Mouse (Mus musculus) lung, postnatal 4 days (tissue): ENCODE measurements at regions not wholly inside any gene's neighbourhood (a gene's known extent, or its start where the extent isn't known, plus 50 kb on each side); places are given as distances from the start of the nearest gene placed in this dataset.

Experiments
- DNase-seq, 2 experiments: peaks; one replicate each; pipeline ENCODE4 v3.0.0; 2021

DNA sequence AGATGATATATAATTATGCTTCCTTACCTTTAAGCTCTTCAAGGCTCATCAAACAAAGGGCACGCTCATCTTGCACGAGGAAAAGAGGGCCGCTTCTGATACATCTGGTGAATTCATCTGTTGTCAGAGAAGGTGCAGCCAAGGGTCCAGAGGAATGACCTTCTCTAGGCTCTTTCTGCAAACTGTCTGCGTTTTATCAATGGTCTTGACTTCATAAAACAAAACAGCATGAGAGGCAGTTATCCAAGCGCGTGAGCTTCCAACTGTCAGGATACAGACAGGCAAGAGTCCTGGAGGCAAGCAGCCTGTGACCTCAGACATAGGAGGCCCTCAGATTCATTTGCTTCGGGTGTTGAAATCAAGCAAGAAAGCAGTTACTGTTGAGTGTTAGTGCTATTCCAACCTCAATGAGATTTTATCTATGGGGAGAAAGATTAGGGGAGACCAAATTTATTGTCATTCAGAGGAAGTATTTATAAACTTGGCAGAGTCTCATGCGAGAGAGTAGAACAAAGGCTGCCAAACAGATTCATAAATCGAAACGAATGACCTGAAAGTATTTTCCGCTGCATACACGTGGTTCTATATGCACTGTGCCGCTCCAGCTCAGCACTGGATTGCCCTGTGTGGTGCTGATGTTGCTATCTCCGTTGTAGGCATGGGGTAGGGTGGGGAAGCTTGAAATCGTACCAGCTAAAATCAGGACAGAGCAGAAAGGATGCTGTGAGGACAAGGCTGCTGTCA is 107.2 kb upstream of the Vangl1 start:
- DNase-seq, result no peak

DNA sequence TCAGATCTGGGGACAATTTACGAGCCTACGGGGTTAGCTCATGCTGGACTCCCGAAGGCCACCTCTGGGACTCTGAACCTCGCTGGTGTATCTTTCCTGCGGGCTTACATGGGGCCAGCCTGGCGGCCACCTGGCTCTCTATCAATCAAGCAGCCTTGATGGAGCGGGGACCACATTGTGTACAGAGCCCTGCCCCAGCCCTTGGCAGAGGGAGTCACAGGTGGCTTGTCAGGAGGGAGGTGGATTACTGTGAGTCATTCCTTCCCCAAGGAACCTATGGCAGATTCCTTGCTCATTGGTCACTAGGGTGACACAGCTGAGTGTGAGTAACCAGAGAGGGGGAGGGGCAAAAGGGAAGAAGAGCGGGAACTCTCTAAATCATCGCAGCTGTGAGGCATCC is 105.8 kb upstream of the Vangl1 start:
- no peak for DNase-seq

DNA sequence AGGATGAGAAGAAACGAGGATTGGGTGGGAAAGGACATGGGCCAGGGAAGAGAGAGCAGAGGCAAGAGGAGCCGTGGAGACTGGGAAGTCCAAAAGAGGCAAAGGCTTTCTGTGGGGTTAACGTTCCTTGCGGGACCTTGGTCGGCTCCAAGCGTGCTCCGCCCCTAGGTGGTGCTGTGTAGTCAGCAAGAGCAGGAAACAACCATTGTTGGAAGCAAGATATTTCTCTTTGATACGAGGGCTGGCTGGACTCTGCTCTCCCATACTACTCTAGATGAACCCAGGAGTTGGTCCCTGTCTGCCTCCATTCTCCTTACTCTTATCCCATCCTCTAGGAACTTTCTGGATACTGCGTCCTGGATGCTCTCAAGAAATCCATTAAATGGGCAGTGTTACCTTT is 105.3 kb upstream of the Vangl1 start:
- peak; percentile 74 to 80 for DNase-seq

DNA sequence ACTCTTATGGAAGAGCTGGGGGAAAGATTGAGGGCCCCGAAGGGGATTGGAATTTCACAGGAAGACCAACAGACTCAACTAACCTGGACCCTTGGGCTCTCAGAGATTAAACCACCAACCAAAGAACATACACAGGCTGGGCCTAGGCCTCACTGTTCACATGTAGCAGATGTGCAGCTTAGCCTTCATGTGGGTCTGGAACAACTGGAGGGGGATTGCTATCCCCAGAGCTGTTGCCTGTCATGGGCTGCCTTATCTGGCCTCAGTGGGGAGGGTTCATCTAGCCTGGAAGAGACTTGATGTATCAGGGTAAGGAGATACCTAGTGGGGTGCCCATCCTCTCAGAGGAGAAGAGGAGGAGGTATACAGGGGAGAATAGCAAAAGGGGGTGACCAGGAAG is 103.2 kb upstream of the Vangl1 start:
- no peak for DNase-seq

DNA sequence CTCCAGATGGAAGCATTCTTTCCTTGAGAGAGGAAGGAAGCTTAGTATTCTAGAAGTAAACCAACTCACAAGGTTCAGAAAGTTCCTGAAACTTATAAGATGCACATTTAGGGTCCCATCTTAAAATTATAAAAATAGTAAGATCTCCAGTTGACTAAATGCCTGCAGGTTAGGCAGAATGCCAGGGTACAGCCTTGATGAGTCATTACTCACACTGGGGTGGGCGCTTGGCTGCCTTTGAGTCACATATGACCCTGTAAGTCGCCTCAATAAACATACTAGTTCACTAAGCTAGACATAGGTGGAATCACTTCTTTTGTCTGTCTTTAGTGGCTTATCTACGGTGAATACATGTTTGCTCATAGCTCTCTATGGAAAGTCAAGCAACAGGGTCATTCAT is 87.9 kb upstream of the Vangl1 start:
- DNase-seq, result no peak

DNA sequence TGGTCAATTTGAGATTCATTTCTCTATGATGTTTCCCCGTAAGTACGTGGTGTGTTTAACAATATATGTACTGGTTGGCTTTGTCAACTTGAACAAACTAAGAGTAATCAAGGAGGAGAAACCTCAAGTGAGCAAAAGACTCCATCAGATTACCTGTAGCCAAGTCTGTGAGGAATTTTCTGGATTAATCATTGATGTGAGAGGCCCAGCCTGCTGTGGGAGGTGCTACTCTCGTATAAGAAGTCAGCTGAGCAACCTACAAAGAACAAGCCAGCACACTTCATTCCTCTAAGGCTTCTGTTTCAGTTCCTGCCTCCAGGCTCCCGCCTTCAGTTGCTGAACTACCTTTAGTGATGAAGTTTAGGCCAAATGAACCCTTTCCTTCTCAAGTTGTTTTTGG is 77.5 kb upstream of the Vangl1 start:
- no peak for DNase-seq

DNA sequence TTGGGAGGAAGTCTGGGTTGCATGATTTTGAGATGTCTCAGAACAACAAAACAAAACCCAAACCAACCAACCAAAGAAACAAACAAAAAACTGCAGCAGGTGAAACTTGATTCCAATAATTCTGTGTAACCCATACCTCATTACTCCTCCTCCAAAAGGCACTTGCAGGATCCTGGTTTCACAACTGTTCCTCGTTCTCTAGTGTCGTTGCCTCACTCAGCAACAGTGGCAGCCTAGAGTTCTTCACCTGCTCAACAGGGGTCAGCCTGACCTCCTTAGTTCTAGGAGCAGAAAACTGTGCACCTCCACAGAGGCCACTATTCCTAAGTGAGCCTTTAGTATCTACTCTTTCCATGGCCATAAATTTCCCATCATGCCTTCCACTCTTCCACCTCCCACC is 72.3 kb upstream of the Vangl1 start:
- DNase-seq, result no peak

DNA sequence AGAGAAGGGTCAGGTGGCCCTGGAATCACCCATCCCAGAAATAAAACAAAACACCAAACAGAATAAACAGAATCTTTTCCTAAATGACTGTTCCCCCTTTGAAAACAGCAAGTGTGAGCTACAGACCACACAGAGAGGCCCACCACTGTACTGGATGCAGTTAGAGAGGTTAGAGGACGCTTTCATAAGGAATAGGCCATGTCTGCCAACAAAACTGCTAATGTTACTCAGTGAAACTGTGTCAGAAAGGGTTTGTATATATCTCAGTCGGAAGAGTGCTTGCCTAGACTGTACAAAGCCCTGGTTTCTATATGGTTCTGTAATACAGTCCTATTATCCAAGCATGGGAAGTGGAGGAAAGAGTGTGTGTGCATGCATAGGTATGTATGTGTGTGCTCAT is 71.8 kb upstream of the Vangl1 start:
- DNase-seq, result no peak

DNA sequence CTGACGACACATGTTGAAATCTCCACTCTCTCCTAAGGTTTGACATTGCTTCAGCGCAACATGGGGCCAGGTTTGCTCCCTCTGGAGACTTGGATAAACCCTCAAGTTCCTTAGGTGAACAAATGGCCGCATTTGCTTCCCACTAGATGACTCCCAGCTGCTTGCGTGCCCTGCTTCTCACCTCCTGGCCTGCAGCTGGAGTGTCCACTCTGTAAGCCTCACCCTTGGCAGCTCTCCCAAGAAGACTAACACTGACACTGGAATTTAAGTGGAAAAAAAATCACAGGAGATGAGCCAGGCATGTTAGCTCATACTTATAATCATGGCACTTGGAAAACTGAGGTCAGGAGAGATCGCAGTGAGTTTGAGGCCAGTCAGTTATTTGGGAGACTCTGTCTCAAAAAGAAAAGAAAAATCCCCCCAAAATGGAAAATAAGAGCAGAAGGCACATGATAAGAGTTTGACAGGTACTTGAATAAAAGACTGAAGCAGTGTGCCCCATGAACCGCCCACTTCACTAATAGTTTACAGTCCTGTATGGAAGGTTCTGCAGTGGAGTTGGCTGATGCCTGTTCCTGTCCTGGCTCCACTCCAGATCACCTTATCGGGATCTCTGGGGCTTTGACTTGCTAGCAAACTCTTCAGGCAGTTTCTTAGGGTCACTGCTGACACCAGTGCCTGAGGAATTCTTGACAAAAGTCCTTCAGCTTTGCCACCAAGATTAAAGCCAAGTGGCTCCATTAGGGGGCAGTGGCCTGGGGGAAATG is 70.9 kb upstream of the Vangl1 start:
- DNase-seq, result peak; percentile 15 to 54

DNA sequence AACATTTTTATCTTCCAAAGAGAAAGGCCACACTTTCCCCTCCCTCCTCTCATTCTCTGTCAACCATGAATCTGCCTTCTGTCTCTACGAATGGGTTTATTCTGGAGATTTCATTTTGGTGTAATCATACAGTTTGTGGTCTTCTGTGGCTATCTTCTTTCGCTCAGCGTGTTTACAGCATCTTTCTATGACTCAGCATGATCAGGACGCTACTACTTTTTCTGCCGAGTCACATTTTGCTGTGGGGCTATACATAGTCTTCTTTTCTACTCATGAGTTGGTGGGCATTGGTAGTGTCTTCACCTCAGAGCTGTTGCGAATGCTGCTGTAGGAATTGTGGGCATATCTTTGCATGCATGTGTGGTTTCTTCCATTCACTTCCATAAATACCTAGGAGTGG is 66.3 kb upstream of the Vangl1 start:
- no peak for DNase-seq

DNA sequence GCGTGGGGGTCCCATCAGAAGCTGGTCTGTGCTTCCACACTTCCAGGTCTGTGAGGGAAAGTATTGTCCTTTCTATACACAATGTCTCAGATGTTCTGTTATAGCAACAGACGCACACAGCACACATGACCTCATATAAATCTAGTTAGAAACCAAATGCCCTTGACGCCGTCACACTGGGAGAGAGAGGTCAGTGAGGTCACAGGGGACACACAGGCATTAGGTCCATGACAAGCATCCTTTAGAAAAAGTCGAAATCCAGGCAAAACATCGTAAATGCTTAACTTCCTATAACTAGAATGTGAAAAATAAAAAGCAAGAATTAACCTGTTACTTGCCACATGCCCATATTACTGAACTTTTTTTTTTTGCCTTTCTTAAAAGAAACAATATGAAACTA is 65.8 kb upstream of the Vangl1 start:
- DNase-seq, result no peak

DNA sequence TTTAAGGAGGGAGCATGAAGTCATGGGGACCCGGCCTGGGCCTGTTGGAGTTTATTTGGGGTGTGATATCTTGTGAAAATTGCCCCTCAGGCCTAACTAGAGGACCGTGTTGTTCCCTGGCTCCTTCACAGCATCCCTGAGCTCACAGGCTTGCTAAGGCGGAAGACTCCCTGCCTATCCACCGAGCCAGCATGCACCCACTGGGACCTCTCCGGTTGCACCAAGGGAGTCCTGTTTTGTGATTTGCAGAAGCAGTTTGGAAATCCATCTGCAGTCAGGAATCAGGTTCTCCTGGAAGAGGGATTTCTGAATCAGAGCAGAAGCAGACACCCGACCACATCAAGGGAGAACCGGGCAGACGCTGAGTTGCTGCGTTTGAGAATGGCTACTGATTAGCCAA is 61.6 kb upstream of the Vangl1 start:
- no peak for DNase-seq

DNA sequence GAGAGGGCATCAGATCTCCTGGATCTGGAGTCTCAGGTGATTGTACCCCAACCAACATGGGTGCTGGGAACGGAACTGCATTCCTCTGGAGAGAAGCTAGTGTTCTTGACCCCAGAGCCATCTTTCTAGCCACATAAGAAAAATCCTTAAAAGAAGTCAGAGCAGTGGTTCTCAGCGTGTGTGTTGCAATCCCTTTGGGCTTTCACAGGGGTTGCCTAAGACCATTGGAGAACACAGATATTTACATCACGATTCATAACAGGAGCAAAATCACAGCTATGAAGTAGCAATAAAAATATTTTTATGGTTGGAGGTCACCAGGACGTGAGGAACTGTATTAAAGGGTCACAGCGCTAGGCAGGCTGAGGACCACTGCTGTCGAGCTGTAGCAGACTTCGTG is 60.7 kb upstream of the Vangl1 start:
- no peak for DNase-seq

DNA sequence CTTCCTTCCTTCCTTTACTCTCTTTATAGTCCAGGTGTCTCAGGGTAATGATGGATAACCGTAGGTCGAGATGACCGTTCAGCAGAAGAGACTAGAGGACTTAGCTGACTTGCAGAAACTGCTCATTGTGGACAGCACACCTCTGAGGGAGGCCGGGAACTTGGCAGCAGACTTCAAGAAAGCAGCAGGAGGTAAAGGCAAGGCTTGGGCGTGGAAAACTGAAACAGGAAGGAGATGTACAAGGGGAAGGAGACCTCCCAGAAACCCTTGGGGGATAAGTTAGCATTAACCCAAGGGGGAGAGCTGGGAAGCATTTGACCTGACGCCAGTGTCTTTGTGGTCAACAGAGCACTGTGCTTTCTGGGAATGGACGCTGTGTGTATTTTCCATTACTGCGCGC is 58.8 kb upstream of the Vangl1 start:
- DNase-seq, result no peak

DNA sequence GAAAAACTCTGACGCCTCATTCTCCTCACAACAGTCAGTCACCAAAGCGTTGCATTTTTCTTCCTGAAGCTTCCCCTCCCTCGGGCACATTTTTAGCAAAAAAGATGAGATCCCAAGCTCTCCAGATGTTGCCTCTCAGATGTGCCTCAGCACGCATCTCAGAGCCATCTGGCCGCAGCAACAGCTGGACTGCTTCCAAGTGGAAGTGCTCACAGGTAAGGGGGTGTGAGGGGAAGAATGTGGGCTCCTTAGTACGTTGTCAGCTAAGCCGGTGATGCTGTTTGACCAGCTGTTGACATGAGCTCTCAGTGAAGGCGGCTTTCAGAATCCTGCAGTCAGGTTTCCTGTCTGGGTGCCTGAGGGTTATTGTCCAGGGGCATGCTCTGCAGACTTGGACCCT is 58.2 kb upstream of the Vangl1 start:
- no peak for DNase-seq

DNA sequence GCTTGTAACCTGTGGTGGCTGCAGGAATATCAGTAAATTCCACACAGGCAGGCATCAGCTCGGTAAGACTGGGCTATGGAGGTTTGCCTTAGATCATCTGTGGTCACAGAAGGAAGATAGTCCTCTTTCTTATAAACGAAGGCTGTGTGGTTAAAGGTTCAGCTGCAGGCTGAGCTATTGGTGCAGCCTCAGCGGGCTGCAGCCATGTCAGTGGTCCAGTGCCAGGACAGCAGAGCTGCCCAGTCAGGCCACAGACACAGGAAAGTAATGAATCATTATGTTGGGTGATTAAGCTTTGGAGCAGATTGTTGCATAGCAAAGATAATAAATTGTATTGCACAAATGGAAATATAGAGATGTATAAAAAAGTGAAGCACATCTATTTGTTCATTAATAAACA is 57.0 kb upstream of the Vangl1 start:
- DNase-seq, result no peak
